Mouse (Mus musculus) embryonic facial prominence, embryonic 15.5 days (tissue): Measurements from ENCODE around the gene Fam49a. TPM values are rescaled to one million over a fixed set of nuclear protein-coding genes. Genes with fewer than 3 reads are reported as not detected.

Source experiments
- ATAC-seq: fragments of 200-750 bp; cut with Nextera tagmentation; 2 replicates; pipeline ENCODE4 v1.8.0; 2017; ENCODE audit warnings: low read depth, moderate TSS enrichment; ENCODE audit not compliant: insufficient number of reproducible peaks, low FRiP score, low TSS enrichment
- H3K27ac ChIP-seq: fragments of 300-500 bp; sonication (generic); replicated peaks from 2 replicates; pipeline ENCODE4 v1.5.1; 2015; ENCODE audit warnings: mild to moderate bottlenecking, inconsistent platforms
- H3K27me3 ChIP-seq: fragments of 300-500 bp; sonication (generic); 2 replicates; pipeline ENCODE4 v1.6.1; 2015; ENCODE audit warnings: inconsistent platforms
- H3K36me3 ChIP-seq: fragments of 300-500 bp; sonication (generic); 2 replicates; pipeline ENCODE4 v1.6.1; 2015; ENCODE audit warnings: mild to moderate bottlenecking, inconsistent platforms
- H3K4me1 ChIP-seq: fragments of 300-500 bp; sonication (generic); 2 replicates; pipeline ENCODE4 v1.6.1; 2015; ENCODE audit warnings: inconsistent platforms
- H3K4me2 ChIP-seq: fragments of 300-500 bp; sonication (generic); replicated peaks from 2 replicates; pipeline ENCODE4 v1.6.1; 2015; ENCODE audit warnings: mild to moderate bottlenecking, inconsistent platforms
- H3K4me3 ChIP-seq: fragments of 300-500 bp; sonication (generic); replicated peaks from 2 replicates; pipeline ENCODE4 v1.5.1; 2015; ENCODE audit warnings: mild to moderate bottlenecking, inconsistent platforms
- H3K9ac ChIP-seq: fragments of 300-500 bp; sonication (generic); 2 replicates; pipeline ENCODE4 v1.6.1; 2015; ENCODE audit warnings: inconsistent platforms
- H3K9me3 ChIP-seq: fragments of 300-500 bp; sonication (generic); replicated peaks from 2 replicates; pipeline ENCODE4 v1.6.1; 2016; ENCODE audit warnings: inconsistent platforms
- WGBS: fragments of 180-500 bp; shearing (Covaris S2); methylation state at CpG from one replicate; pipeline ENCODE4 v1.1.7; 2015; 5-methylcytosine and 5-hydroxymethylcytosine counted together
- polyA plus RNA-seq: library from polyadenylated mRNA; unstranded; fragments of >200 nt; fragmentation: Nextera tagmentation; extraction: Ambion mirVana; gene quantifications from 2 replicates; pipeline ENCODE4 v1.2.1, GENCODE M21; 2015

The Fam49a gene
- polyA plus RNA-seq, 1 experiment from 2014 or later, result 12.0 TPM

DNA sequence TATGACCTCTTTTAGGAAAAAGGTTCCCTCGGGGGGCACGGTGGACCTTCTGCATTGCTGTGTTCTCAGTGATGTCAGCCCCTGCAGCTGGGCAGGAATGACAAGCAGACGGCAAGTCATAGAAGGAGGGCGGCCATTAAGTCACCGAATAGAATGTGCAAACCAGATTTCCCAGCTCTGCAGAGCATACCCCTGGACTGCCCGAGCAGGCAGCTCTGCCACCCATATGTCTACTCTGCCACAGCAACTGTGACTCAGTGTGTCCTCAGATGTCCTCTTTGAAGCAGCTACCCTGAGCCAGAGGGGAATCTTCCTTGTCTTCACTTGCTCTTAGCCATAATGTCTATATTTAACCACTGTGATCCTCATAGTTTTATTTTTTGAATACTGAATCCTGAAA lies 75.4 kb downstream of the Fam49a start:
- Histone ChIP-seq H3K4me2 (no peak overlapping the region), H3K27ac (no peak overlapping the region), H3K9me3 (no peaks in the 10 kb centered on the region), H3K27me3 (no peaks in the 10 kb centered on the region), H3K4me3 (no peak overlapping the region), H3K4me1 (no peaks in the 10 kb centered on the region), H3K36me3 (no peaks in the 10 kb centered on the region), H3K9ac (no peak overlapping the region)
- ATAC-seq, result no peak
- 73% methylated on average over 6 of the region's 6 CpGs for WGBS

GRCm38 (mm10) chr12:12343320-12343719 lies 81.4 kb downstream of the Fam49a start:
- no peak for ATAC-seq
- WGBS, result 93% methylated on average over 2 of the region's 2 CpGs
- H3K27ac ChIP-seq, result no peak overlapping the region
- no peaks in the 10 kb centered on the region for H3K9me3 ChIP-seq
- H3K9ac ChIP-seq, result no peak overlapping the region
- no peaks in the 10 kb centered on the region for H3K27me3 ChIP-seq
- no peak overlapping the region for H3K4me3 ChIP-seq
- H3K4me2 ChIP-seq, result no peak overlapping the region
- H3K36me3 ChIP-seq, result no peaks in the 10 kb centered on the region
- no peaks in the 10 kb centered on the region for H3K4me1 ChIP-seq

DNA sequence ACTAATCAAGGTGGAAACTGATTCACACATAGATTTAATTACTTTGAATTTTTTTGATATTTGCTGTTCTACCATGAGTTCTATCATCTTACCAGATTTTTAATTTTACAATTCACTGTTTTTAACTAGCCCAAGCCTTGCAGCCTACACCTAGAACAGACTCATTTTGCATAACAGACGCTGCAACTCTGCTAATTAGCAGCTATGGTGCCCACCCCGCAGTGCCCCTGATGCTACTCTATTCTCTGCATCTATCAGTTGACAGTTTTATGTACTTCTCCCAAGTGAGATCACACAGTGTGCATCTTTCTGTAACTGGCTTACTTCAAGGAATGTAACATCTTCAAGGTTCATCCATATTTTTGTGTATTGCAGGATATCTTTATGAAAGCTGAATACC lies 86.7 kb downstream of the Fam49a start:
- H3K4me3 ChIP-seq, result no peak overlapping the region

GRCm38 (mm10) chr12:12349645-12350288 lies 87.8 kb downstream of the Fam49a start:
- 67% methylated on average over 6 of the region's 6 CpGs for WGBS
- H3K27ac ChIP-seq, result no peak overlapping the region
- H3K4me1 ChIP-seq, result no peaks in the 10 kb centered on the region
- H3K4me3 ChIP-seq, result no peak overlapping the region
- no peak overlapping the region for H3K4me2 ChIP-seq
- ATAC-seq, result no peak
- no peaks in the 10 kb centered on the region for H3K36me3 ChIP-seq
- H3K9ac ChIP-seq, result no peak overlapping the region
- no peaks in the 10 kb centered on the region for H3K27me3 ChIP-seq
- H3K9me3 ChIP-seq, result no peaks in the 10 kb centered on the region

More for the DNA sequence above, 86.7 kb downstream of the Fam49a start:
- Histone ChIP-seq H3K9ac (no peak overlapping the region), H3K9me3 (no peaks in the 10 kb centered on the region), H3K27me3 (no peaks in the 10 kb centered on the region), H3K27ac (no peak overlapping the region), H3K36me3 (no peaks in the 10 kb centered on the region), H3K4me1 (no peaks in the 10 kb centered on the region), H3K4me2 (no peak overlapping the region)
- 77% methylated on average over 2 of the region's 2 CpGs for WGBS
- no peak for ATAC-seq

- no peak overlapping the region for H3K4me2 ChIP-seq
- no peaks in the 10 kb centered on the region for H3K9me3 ChIP-seq
- no peak overlapping the region for H3K27ac ChIP-seq
- no peaks in the 10 kb centered on the region for H3K27me3 ChIP-seq
- no peak overlapping the region for H3K4me3 ChIP-seq
- 68% methylated on average over 11 of the region's 11 CpGs for WGBS
- ATAC-seq, result no peak
- no peaks in the 10 kb centered on the region for H3K4me1 ChIP-seq
- no peaks in the 10 kb centered on the region for H3K36me3 ChIP-seq
- no peak overlapping the region for H3K9ac ChIP-seq
These were observed 90.0 kb downstream of the Fam49a start for GRCm38 (mm10) chr12:12351816-12352552.

DNA sequence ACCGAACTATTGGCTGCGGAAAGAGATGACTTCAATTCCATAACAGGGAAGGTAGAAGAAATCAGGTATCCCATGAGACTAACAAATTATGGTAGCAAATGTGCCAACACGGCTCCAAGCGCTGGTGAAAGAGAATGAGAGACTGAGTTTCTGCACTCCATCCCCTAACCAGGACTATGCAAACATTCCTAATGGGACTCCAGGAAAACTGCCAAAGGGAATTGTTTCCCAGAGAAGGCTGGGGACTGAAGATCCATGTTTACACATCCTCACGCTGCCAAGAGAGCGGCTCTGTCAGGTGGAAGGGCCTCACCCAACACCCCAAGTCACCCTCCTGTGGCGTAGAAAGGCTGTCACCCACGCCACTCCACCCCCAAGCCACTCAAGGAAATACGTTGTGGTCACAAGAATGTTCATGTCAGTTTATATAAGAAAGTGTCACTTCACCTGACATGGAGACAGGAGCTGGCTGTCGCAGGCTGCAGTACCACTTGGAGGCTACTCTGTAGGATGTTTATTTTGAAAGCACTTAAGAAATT lies 92.2 kb downstream of the Fam49a start:
- 72% methylated on average over 10 of the region's 10 CpGs for WGBS
- H3K36me3 ChIP-seq, result no peaks in the 10 kb centered on the region
- no peak overlapping the region for H3K4me3 ChIP-seq
- no peak for ATAC-seq
- no peaks in the 10 kb centered on the region for H3K27me3 ChIP-seq
- H3K4me1 ChIP-seq, result no peaks in the 10 kb centered on the region
- no peaks in the 10 kb centered on the region for H3K9me3 ChIP-seq
- H3K9ac ChIP-seq, result no peak overlapping the region
- H3K4me2 ChIP-seq, result no peak overlapping the region
- H3K27ac ChIP-seq, result no peak overlapping the region

- ATAC-seq, result no peak
- no peaks in the 10 kb centered on the region for H3K36me3 ChIP-seq
- no peak overlapping the region for H3K27ac ChIP-seq
- 85% methylated on average over 9 of the region's 9 CpGs for WGBS
- no peak overlapping the region for H3K4me3 ChIP-seq
- no peaks in the 10 kb centered on the region for H3K9me3 ChIP-seq
- no peak overlapping the region for H3K4me2 ChIP-seq
- H3K27me3 ChIP-seq, result no peaks in the 10 kb centered on the region
- no peaks in the 10 kb centered on the region for H3K4me1 ChIP-seq
- no peak overlapping the region for H3K9ac ChIP-seq
These were observed 94.1 kb downstream of the Fam49a start for GRCm38 (mm10) chr12:12356048-12356447.

DNA sequence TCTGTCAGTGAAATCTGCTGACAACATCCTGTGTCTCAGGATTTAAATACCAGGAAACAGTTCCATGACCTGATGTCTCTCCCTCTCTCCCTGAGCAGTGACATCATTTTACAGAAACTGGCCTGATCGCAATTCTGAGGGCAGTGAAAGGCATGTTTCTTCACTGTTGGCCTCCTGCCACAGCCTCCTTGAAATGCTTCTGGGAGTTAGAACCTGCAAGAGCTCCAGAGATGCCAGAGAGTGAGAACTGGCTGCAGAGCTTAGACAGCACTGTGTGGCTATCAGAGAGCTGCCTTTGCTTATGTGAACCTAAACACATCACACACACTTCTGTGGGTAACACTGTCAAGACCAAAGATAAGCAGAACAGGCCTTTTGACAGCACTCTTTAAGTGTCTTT lies 94.5 kb downstream of the Fam49a start:
- Histone ChIP-seq H3K27me3 (no peaks in the 10 kb centered on the region), H3K9me3 (no peaks in the 10 kb centered on the region), H3K36me3 (no peaks in the 10 kb centered on the region), H3K4me3 (no peak overlapping the region), H3K9ac (no peak overlapping the region), H3K4me1 (no peaks in the 10 kb centered on the region), H3K27ac (no peak overlapping the region), H3K4me2 (no peak overlapping the region)
- WGBS, result 22% methylated on average over 1 of the region's 1 CpGs
- no peak for ATAC-seq

DNA sequence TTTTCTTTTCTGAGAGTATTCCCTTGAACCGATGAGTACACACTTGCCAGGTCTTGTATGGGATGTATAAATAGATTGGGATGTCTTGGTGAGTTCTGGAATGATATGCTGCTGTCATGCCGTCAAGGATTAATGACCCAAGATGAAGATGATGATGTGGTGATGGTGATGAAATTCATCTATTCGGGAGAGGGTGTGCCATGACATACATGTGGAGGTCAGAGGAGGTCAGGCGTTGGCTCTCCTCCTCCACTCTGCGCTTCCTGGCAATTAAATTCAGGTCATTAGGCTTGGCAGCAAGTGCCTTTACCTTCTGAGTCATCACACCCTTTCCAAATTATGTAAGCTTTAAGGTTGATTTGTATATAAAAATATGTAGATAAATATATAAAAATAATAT lies 95.0 kb downstream of the Fam49a start:
- H3K9me3 ChIP-seq, result no peaks in the 10 kb centered on the region
- no peak overlapping the region for H3K4me2 ChIP-seq
- H3K9ac ChIP-seq, result no peak overlapping the region
- no peaks in the 10 kb centered on the region for H3K36me3 ChIP-seq
- H3K27me3 ChIP-seq, result no peaks in the 10 kb centered on the region
- no peak overlapping the region for H3K4me3 ChIP-seq
- WGBS, result 79% methylated on average over 5 of the region's 5 CpGs
- no peak for ATAC-seq
- no peak overlapping the region for H3K27ac ChIP-seq
- no peaks in the 10 kb centered on the region for H3K4me1 ChIP-seq

- Histone ChIP-seq H3K27ac (no peak overlapping the region), H3K4me3 (no peak overlapping the region), H3K4me2 (no peak overlapping the region), H3K9me3 (no peaks in the 10 kb centered on the region), H3K4me1 (no peaks in the 10 kb centered on the region), H3K9ac (no peak overlapping the region), H3K27me3 (no peaks in the 10 kb centered on the region), H3K36me3 (peaks cover 5% of the 10 kb centered on the region; the same call in 1 of the 2 replicates)
- no peak for ATAC-seq
- 88% methylated on average over 5 of the region's 5 CpGs for WGBS
These were observed 98.0 kb downstream of the Fam49a start for GRCm38 (mm10) chr12:12359923-12360322.

- H3K36me3 ChIP-seq, result peaks cover 9% of the 10 kb centered on the region; the same call in 1 of the 2 replicates
- no peak overlapping the region for H3K27ac ChIP-seq
- WGBS, result 54% methylated on average over 10 of the region's 10 CpGs
These were observed 100.4 kb downstream of the Fam49a start for GRCm38 (mm10) chr12:12362371-12362770.

More at GRCm38 (mm10) chr12:12362371-12362770, 100.4 kb downstream of the Fam49a start:
- no peak overlapping the region for H3K9ac ChIP-seq
- no peaks in the 10 kb centered on the region for H3K9me3 ChIP-seq
- H3K4me1 ChIP-seq, result no peaks in the 10 kb centered on the region
- no peaks in the 10 kb centered on the region for H3K27me3 ChIP-seq
- H3K4me2 ChIP-seq, result no peak overlapping the region
- no peak for ATAC-seq
- no peak overlapping the region for H3K4me3 ChIP-seq
